Mouse (Mus musculus) liver, embryonic 14.5 days (tissue): ENCODE data around the gene Lsm7.

ENCODE experiments used
- CTCF ChIP-seq: IDR thresholded peaks from 2 replicates; pipeline ENCODE4 v1.5.1; 2016; ENCODE audit warnings: antibody characterized with exemption, low read depth, control low read depth
- EP300 ChIP-seq: IDR thresholded peaks from 2 replicates; pipeline ENCODE4 v1.6.1; 2016; ENCODE audit warnings: antibody characterized with exemption, low read depth

DNA sequence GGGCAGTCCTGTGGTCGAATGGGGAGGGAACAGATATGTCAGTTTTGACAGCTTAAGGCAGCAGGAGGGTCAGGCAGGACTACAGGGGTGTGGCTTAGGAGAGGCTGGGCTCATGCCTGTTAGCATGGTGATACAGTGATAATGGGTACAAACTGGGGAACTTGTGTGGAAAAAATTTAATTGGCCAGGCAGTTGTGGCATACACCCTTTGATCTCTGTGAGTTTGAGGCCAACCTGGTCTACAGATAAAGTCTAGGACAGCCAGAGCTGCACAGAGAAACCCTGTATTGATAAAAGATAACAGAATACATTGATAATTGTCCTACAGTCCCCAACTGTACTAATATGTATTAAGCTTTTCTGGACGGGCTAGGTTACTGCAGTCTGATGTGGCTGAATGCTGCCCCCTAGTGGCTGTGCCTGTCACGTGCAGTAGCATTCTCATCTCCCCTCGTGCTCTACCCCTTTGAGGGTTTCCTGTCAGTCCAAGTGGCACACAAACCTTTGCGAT is 25.2 kb upstream of the Lsm7 start:
- TF ChIP-seq CTCF (peak; percentile 99), EP300 (peak; percentile 59)
